Mouse (Mus musculus) hematopoietic stem cell, adult 5-6 weeks (primary cell): ENCODE results near the gene Vash1. TPM values are rescaled to one million over a fixed set of nuclear protein-coding genes. Genes with fewer than 3 reads are reported as not detected.
A peak's percentile ranks its signal among the peaks of the same experiment; 100 is the strongest.

Experiments used
- ATAC-seq, 2 experiments: fragments of 125-278 bp in 1 of 2; replicated peaks in 1 of 2; 2 replicates each; pipeline ENCODE4 v1.8.0; 2016 to 2017; ENCODE audit warnings: inconsistent platforms in 2 of 2, mild to moderate bottlenecking in 2 of 2, moderate number of reproducible peaks in 2 of 2, low read depth in 1 of 2, moderate TSS enrichment in 1 of 2; ENCODE audit not compliant: low FRiP score in 2 of 2, poor library complexity in 2 of 2, severe bottlenecking in 2 of 2, insufficient read depth in 1 of 2, low TSS enrichment in 1 of 2
- total RNA-seq: library from RNA; stranded (forward); fragments of 172-1452, 232-1000 nt; gene quantifications from 2 replicates; pipeline ENCODE4 v1.2.3, GENCODE M21; 2017

Vash1 gene
- total RNA-seq, 1 experiment from 2014 or later: 2.8 TPM

DNA sequence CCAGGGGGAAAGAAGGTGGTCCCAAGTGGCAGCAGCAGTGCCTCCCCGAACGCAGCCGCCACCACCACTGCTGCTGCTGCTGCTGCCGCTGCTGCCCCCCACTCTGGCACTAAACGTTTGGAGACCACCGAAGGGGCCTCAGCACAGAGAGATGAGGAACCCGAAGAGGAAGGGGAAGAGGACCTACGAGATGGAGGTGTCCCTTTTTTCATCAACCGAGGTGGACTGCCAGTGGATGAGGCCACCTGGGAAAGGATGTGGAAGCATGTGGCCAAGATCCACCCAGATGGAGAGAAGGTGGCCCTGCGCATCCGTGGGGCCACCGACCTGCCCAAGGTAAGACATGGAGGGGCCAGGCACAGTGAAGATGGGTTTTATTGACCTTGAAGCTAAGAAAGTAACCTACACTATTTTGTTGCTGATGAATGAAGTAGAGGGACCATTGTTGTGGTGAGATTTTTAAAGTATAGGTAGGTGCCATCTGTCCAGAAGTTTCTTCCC, 1.5 kb downstream of the Vash1 start:
- ATAC-seq: no peak

DNA sequence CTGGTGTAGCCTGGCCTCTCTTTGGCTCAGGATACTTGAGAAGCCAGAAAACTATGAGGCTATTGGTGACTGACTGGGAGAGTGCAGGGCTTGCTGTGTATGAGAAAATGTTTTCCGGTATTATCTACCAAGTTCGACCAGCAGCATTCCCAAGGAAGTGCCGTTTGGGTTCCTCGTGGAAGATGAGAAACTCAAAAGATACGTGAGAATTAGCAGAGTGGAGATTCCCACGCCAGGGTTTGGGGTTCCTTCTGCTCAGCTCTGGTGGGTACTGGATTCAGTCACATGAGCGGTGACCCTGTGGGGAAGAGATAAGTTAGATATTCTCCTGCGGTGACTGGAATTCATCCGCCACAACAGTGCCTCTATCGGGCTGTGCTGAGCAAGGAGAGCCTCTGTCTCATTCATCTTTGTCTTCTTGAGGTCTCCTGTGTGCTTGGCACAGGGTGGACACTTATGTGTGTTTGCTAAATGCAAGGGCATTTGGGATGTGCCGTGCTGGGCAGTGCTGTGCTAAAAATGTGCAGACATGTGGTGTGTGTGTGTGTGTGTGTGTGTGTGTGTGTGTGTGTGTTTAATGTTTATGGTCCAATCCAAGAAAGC, 2.2 kb downstream of the Vash1 start:
- ATAC-seq: no peak

DNA sequence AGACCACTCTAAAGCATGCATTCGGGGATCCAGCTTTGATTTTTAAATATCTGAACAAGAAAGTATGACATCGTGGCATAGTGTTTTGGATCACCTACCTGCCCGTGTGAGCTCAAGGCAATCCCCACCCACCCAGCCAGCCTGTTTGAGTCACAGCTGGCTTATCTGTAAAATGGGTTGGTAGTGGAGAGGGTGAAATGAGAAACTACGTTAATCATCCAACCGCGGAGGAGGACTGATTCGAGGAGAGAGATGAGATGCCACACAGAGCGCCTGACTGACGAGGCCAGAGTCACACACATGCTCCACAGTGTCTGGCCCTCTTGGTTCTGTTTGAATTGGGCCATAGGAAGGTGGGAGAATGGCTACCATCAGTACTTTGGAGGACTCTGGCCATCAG, 3.1 kb downstream of the Vash1 start:
- no peak for ATAC-seq

DNA sequence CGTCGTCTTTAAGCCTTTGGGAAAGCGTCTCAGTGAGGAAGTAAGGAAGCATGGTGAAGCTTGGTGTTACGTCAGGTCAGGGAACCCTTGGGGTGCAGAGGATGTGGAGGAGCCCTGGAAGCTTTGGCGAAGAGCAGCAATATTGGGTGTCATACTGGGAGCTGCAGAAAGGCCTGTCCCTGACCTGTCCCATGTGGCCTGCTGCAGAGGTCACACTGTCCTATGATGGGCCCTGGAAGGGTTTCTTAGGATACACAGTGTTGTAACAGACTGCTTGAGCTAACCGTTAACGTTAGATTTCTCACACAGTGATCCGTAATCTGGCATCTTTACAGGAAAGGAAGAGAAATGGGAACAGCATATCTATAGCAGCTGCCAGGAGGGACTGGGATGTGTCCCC, 3.7 kb downstream of the Vash1 start:
- no peak for ATAC-seq

DNA sequence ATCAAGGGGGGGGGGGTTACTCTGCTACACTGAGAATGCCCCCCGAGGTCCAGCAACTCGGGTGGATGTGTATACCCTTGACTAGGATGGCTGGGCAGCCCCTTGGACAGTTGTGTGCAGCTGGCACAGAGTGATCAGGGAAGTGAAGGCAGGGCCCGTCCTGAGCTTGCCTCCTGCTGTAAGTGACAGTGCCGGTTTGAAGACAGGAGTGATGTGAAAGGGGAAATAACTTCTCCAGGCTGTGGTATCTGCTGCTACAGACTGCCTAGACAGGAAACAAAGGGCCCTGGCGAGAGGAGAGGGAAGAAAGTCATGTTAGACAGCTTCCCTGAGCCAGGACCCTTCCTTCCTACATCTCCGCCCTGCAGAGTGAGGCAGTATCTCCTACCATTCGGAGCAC, 5.2 kb downstream of the Vash1 start:
- peak; percentile 46 to 62; a peak in 3 of 4 replicates for ATAC-seq

DNA sequence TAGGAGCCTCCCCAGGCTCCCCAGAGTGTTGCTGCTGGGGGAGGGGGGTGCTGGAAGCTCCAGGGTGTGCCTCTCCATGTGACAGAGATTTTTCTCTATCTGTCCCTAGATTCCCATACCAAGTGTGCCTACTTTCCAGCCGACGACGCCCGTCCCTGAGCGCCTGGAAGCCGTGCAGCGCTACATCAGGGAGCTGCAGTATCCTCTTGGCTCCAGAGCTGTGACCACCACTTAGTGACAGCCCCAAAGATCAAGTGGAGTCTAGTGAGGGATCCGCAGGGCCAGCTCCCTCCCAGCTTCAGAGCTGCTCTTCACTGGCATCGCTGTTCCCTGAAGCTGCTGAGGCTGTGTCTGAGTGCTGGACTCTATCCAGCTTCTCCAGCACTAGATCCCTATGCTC, 6.8 kb downstream of the Vash1 start:
- no peak for ATAC-seq

DNA sequence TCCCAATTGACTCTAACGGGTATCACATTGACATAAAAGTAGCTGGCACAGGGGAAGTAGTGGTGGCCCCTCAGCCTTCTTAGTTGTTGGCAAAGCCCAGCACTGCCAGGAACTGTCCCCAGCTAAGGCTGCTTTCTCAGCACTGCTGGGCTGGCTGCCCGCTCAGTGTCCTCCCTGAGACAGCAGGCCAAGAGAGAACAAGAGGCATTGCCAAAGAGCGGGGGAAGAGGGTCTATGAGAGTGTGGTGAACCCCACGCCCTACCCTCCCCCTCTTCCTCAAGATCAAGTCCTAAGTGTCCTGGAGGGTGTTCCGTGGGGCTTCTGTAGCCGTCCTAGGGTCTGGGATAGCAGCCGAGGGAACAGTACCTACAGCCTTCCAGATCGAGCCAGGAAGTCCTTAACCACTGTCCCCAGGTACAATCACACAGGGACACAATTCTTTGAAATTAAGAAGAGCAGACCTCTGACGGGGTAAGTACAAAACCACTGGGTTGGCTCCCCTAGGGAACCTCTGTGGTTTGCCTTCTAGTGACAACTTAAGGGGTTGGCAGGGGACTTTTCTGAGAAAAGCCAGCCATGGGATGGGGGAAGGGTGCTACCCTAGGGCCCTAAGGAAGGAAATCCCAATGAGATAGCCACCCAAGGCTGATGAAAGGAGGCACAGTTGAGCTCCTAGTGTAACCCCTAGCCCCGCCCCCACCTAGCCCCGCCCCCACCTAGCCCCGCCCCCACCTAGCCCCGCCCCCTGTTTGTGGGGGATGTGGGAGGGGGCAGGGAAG, 8.2 kb downstream of the Vash1 start:
- ATAC-seq: peak; percentile 65 to 67

DNA sequence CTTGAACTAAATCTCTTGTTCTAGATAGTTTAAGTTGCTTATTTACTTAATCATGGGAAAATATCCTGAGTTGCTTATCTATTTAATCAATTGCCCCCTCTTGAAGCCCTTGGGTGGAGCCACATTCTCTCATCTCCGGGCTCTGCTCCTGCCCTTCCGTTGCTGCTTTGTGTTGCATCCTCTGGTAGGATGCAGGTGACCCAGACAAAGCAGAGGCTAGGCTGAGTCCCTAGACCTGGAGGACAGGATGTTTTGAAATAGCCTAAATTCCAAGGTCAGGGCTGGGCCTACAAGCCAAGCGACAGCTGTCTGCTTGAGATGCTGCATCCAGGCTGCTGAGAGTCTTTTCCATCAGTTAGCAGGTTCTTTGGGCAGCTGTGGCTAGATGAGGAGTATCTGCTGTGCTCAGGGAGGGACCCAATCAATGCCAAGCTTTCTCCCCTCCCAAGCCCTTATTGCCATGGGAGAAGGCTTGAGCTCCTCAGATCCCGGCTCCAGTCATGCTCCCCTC, 9.0 kb downstream of the Vash1 start:
- no peak for ATAC-seq

DNA sequence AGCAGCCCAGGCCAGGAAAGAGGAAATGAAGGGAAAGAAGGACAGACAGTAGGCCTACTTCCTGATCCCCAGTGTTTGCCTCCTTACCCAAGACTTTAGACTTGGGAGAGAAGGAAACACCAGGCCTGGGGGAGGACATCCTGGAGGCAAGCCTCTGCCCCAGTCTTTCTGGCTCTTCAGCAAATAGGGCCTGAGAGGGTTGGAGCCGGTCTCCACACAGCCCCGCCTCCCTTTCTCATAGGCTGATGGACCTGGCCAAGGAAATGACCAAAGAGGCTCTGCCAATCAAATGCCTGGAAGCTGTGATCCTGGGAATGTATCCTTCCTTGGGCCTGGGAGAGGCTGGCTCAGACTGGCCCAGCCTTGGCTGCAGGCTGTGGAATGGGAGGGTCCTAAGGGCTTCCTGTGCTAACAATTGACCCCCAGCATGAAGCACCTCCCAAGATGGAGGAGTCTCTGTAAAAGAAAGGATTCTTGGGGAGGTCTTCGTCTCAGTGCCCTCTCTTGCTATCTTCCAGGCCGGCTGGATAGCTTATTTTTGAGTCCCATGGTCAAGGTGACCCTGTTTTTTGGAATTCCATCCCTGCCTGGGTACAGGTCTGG, 9.6 kb downstream of the Vash1 start:
- ATAC-seq: no peak

DNA sequence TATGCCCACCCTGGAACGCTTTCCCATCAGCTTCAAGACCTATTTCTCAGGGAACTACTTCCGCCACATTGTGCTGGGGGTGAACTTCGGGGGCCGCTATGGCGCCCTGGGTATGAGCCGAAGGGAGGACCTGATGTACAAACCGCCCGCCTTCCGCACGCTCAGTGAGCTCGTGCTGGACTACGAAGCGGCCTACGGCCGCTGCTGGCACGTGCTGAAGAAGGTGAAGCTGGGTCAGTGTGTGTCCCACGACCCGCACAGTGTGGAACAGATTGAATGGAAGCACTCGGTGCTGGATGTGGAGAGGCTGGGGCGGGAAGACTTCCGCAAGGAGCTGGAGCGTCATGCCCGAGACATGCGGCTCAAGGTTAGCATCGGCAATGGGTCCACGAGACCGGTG, 10.4 kb downstream of the Vash1 start:
- no peak for ATAC-seq

DNA sequence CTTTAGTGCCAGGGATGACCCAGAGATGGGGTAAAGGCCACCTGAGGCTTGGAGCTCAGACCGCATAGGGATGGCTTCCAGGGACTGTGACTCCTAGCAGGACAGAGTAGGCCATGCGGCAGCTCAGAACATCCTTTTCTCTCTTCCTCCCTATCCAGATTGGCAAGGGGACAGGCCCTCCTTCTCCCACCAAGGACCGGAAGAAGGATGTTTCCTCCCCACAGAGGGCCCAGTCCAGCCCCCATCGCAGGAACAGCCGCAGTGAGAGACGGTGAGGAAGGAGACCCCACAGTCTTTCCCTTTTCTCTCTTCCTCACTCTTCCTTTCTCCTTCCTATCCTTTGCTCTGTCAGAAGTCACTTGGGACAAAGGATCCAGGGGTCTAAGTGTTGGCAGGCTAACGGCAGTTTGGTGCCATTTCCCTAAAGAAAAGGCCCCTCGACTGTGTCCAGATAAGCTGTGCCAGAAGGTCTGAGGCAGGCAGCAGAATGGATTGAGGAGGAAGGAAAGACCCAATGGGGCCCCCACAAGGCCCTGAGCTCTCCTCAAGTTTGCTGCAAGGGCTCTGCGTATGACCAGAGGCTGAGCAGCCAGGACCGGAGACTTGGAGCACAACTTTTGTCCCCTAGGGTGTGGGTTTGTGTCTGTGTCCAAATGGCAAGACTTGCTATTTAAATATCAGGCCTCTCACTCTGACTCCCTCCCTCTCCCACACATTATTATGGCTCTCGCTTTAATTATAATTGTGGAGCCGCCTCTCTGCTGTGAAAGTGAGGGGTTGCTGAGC, 12.4 kb downstream of the Vash1 start:
- ATAC-seq: no peak

DNA sequence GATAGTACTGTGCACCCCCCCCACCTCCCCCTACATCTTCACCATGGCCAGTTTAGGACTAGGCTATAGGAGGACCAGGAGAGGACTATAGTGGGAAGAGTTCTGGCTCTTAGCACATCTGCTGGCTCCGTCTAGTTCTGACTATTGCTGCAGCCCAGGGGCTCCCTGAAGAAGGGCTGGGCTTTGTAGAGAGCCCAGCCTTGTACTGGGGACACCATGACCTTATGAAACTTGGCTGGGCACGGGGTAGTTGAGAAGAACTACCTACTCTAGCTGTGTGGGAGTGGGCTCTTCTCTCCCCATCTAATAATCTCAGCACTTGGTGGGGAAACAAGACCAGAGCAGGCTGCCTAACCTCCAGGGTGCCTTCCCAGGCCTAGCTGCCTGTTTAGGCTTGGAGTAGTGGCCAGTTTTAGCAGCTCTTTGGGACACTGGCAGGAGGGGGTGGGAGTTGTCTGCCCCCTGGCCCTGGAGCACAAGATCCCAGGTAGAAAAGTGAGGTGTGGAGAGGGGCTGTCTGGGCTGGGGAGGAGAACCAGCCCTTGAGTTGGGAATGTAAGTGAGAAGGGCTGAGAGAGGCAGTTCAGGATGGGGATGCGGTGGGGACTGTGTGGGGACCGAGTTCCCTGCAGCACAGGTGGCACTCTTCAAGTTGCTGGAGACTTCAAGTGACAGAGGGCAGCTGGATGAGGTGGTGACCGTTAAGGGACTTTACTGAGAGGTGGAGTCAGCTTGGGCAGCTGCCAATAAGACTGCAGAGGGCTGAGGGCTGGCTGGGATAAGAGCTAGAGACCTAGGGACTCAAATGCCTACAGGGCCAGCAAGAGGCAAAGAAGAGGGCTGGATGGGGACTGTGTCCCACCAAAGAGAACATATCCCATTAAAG, 14.2 kb downstream of the Vash1 start:
- ATAC-seq: no peak

DNA sequence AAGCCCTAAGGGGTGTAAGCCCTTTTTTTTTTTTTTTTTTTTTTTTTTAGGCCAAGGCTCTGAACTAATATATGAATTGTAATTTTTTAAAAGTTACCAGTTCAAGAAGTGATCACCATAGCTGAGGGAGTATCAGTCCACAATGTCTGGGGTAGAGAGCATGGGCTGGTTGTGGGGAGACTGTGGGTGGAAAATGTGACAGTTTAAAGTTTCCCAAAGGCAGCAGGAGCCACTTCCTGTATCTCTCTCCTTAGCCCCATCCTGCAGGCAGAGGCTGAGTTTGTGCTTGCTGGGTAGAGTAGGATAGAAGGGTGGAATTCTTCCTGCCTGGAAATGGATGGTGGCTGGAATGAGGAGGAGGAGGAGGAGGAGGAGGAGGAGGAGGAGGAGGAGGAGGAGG, 14.9 kb downstream of the Vash1 start:
- no peak for ATAC-seq

DNA sequence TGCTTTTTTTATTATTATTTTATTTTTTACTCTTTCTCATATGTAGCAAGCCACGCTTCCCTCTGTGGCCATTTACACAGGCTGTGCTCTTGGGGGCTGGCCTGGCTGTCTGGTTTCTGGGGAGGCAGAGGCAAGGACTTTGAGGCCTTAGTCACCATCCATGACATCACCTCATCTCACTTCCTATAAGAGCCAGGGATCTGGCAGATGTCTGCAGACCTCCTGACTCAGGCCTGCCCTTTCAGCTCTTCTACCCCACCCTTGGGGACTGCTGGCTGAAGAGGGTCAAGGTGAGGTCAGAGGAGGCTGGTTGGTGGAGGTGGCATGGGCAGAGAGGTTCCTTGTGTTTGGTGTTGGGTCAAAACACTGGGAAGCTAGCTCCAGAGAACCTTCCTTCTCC, 15.9 kb downstream of the Vash1 start:
- ATAC-seq: no peak

DNA sequence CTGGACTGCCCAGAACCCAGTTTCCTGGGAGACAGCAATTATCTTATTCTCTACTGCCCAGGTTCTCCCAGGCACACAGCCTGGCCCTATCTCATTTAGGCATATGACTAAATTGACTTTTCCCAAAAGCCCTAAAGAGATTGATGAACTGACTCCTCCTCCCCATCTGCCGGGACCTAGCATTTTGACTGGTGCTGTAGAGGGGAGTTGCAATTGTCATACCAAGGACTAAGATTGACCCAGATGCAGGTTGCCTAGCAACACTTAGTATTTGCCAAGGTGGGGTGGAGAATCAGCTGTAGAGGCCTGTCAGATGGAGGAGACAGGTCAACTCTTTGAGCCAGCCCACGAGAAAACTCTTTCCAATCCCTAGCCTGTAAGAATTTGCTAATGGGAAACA, 19.5 kb downstream of the Vash1 start:
- no peak for ATAC-seq

DNA sequence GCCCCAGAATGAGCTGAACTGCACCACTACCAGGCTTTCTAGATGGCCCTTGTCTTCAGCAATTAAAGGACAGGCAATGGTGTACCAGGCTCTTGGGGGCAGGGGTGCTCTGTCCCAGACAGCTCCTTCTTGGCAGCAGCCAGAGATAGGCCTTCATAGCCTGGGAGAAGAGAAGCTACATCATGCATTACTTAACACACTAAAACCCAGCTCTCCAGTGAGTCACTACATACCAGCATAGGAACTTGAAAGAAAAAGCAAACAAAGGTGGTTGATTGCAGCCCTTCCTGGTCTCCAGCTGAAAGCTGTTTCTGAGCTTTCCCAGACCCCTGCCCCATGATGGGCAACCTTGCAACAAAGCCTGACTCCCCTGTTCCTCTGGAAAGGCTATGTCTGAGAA, 20.0 kb downstream of the Vash1 start:
- ATAC-seq: no peak
